8 mouse cellular contexts compared by ENCODE assay signal in the genomic region with DNA sequence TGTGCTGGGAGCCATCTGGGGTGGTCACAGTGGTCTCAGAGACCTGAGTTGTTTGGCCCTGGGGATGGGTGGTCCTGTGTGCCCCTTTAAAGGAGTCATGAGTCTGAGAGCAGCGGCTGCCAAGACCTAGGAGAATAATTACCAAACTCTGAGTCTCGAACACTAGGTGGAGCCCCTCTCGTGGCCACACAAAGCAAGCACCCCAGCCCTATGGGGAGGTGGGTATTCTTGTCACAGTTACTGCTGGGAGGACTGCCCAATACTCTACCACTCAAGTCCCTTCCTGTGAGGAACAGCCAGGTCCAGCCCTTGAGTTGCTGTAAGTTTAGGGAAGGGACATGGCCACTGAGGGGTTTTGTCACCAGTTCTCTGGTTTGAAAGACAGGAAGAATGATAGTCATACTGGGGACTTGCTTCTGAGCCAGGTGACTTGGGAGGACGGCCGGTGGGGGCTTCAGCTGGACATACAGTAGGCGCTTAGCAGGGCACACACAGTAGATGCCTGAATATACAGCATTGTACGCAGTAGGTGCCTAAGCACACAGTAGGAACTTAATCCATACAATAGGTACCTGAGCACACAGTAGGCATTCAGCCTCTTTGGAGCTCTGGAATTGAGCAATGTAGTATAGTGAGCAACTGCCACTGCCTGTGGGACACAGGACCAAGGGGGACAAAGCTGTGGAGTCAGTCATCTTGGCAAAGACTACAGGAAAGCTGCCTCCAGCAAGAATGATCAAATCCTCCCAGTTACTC. TPM values are rescaled to one million over a fixed set of nuclear protein-coding genes. Genes with fewer than 3 reads are reported as not detected.
DNase-seq lines count a peak whose midpoint lies in the region; ATAC-seq and TF ChIP-seq lines count a peak whose summit lies in the region.

No protein-coding gene starts in this region.

- H3K9me3 ChIP-seq in heart, embryonic 11.5 days (replicated peaks; ENCODE audit: control insufficient read depth, low read length) = no peaks in the 10 kb centered on the region
- no peaks in the 10 kb centered on the region for H3K9me3 ChIP-seq in forebrain, embryonic 13.5 days (replicated peaks)
- H3K9me3 ChIP-seq in lung, postnatal 0 days (ENCODE audit: low read length) = no peaks in the 10 kb centered on the region

- peaks cover 23% of the 10 kb centered on the region for H3K4me1 ChIP-seq in heart, embryonic 11.5 days (ENCODE audit: control insufficient read depth, insufficient read depth, low read length)
- H3K4me1 ChIP-seq in forebrain, embryonic 13.5 days = peaks cover 42% of the 10 kb centered on the region
- peaks cover 8% of the 10 kb centered on the region; the same call in 1 of the 2 replicates for H3K4me1 ChIP-seq in lung, postnatal 0 days (ENCODE audit: insufficient read depth, low read depth, low read length)

- no peaks in the 10 kb centered on the region for H3K27me3 ChIP-seq in heart, embryonic 11.5 days (ENCODE audit: control insufficient read depth, insufficient read depth, low read length)
- H3K27me3 ChIP-seq in forebrain, embryonic 13.5 days = peaks cover 5% of the 10 kb centered on the region; the same call in 1 of the 2 replicates
- no peaks in the 10 kb centered on the region for H3K27me3 ChIP-seq in lung, postnatal 0 days (replicated peaks; ENCODE audit: insufficient read depth, low read length)
- H3K27me3 ChIP-seq in splenic B cell, adult 2 months (ENCODE audit: control insufficient read depth, insufficient read depth, low read length, poor library complexity, severe bottlenecking) = no peaks in the 10 kb centered on the region

- TF ChIP-seq EP300 in lung, postnatal 0 days (IDR thresholded peaks at IDR 0.05) = no peak

- H3K9ac ChIP-seq in heart, embryonic 11.5 days (ENCODE audit: low read depth, low read length) = no peak overlapping the region
- H3K9ac ChIP-seq in forebrain, embryonic 13.5 days = peak overlapping the region; percentile 21; the same call in 1 of the 2 replicates
- H3K9ac ChIP-seq in lung, postnatal 0 days (replicated peaks; ENCODE audit: low read depth) = no peak overlapping the region

- TF ChIP-seq CTCF in lung, postnatal 0 days (IDR thresholded peaks at IDR 0.05) = peak; percentile 88

- no peak overlapping the region for H3K4me2 ChIP-seq in heart, embryonic 11.5 days
- H3K4me2 ChIP-seq in forebrain, embryonic 13.5 days = no peak overlapping the region
- H3K4me2 ChIP-seq in lung, postnatal 0 days (replicated peaks; ENCODE audit: low read depth, low read length) = no peak overlapping the region

- 44% methylated on average over 7 of the region's 7 CpGs for WGBS in heart, embryonic 11.5 days (ENCODE audit: insufficient replicate concordance)
- 50% methylated on average over 7 of the region's 7 CpGs for WGBS in forebrain, embryonic 13.5 days
- 43% methylated on average over 7 of the region's 7 CpGs for WGBS in lung, postnatal 0 days

- no peak overlapping the region for H3K4me3 ChIP-seq in heart, embryonic 11.5 days (ENCODE audit: low read depth, low read length)
- H3K4me3 ChIP-seq in forebrain, embryonic 13.5 days = no peak overlapping the region
- H3K4me3 ChIP-seq in lung, postnatal 0 days (ENCODE audit: low read depth, low read length) = no peak overlapping the region

- DNase-seq in heart, adult 8-10 months (ENCODE audit: low spot score) = peak; percentile 41
- peak; percentile 56 for DNase-seq in NIH3T3 (ENCODE audit: low read depth)
- DNase-seq in kidney, adult 18-20 months = peak; percentile 73
- peak; percentile 87 for DNase-seq in lung, postnatal 0 days (ENCODE audit: low spot score)
- peak; percentile 22 for DNase-seq in splenic B cell, adult 2 months (ENCODE audit: low read depth, low spot score)

- ATAC-seq in heart, embryonic 11.5 days (replicated peaks; ENCODE audit: insufficient number of reproducible peaks, low FRiP score, low TSS enrichment) = no peak
- ATAC-seq in forebrain, embryonic 13.5 days = peak; percentile 75
- peak; percentile 63 for ATAC-seq in lung, postnatal 0 days
- ATAC-seq in erythroid progenitor cell, adult 5-6 weeks (replicated peaks; ENCODE audit: low FRiP score, poor library complexity, severe bottlenecking) = no peak

- no peaks in the 10 kb centered on the region for H3K36me3 ChIP-seq in heart, embryonic 11.5 days (ENCODE audit: control insufficient read depth, insufficient read depth, low read length)
- no peaks in the 10 kb centered on the region for H3K36me3 ChIP-seq in forebrain, embryonic 13.5 days (ENCODE audit: poor library complexity, severe bottlenecking)
- no peaks in the 10 kb centered on the region for H3K36me3 ChIP-seq in lung, postnatal 0 days (ENCODE audit: insufficient read depth, low read length)
- H3K36me3 ChIP-seq in splenic B cell, adult 2 months (ENCODE audit: control insufficient read depth, insufficient read depth, low read length, poor library complexity, severe bottlenecking) = no peaks in the 10 kb centered on the region

- no peak overlapping the region for H3K27ac ChIP-seq in heart, embryonic 11.5 days (ENCODE audit: low read depth, low read length)
- H3K27ac ChIP-seq in forebrain, embryonic 13.5 days = 0 out of 2 replicates have a peak overlapping the region, but pooled peaks have one; percentile 0
- H3K27ac ChIP-seq in lung, postnatal 0 days (ENCODE audit: low read length) = no peak overlapping the region

RNA-seq across cellular contexts. Expression of gene Tmem129, which starts 25.9 kb away (rescaled TPM):
- 10 to 100 TPM; 20.4 to 22.2 (median 21.9) TPM for total RNA-seq in heart, adult 8-10 months (2022)
- 41.5 and 42.3 TPM in 2 replicates for polyA plus RNA-seq in heart, embryonic 11.5 days (2014; fragmentation: Nextera tagmentation; extraction: Ambion mirVana)
- polyA plus RNA-seq in forebrain, embryonic 13.5 days (2015; fragmentation: Nextera tagmentation; extraction: Ambion mirVana) = 33.0 and 37.8 TPM in 2 replicates
- polyA plus RNA-seq in lung, postnatal 0 days (2015; fragmentation: Nextera tagmentation; extraction: Ambion mirVana) = 22.5 and 25.1 TPM in 2 replicates
- 44.4 and 49.4 TPM in 2 replicates for total RNA-seq in erythroid progenitor cell, adult 5-6 weeks (2015; ENCODE audit: low replicate concordance)
- total RNA-seq in erythroid progenitor cell, adult 5-6 weeks (2017; ENCODE audit: low replicate concordance) = 28.2 and 37.7 TPM in 2 replicates

RNA-seq across cellular contexts. Expression of gene Tacc3, which starts 26.1 kb away (rescaled TPM):
- total RNA-seq in heart, adult 8-10 months (2022) = 1 to 10 TPM; 1.6 to 3.1 (median 2.1) TPM
- polyA plus RNA-seq in heart, embryonic 11.5 days (2014; fragmentation: Nextera tagmentation; extraction: Ambion mirVana) = 171 and 186 TPM in 2 replicates
- polyA plus RNA-seq in forebrain, embryonic 13.5 days (2015; fragmentation: Nextera tagmentation; extraction: Ambion mirVana) = 189 and 190 TPM in 2 replicates
- 12.5 and 14.5 TPM in 2 replicates for polyA plus RNA-seq in lung, postnatal 0 days (2015; fragmentation: Nextera tagmentation; extraction: Ambion mirVana)
- 544 and 682 TPM in 2 replicates for total RNA-seq in erythroid progenitor cell, adult 5-6 weeks (2015; ENCODE audit: low replicate concordance)
- 404 and 639 TPM in 2 replicates for total RNA-seq in erythroid progenitor cell, adult 5-6 weeks (2017; ENCODE audit: low replicate concordance)

RNA-seq across cellular contexts. Expression of gene Slbp, which starts 31.7 kb away (rescaled TPM):
- total RNA-seq in heart, adult 8-10 months (2022) = 10 to 100 TPM in 2 of 4 experiments, 1 to 10 TPM in 2; 8.8 to 12.0 (median 10.6) TPM
- 162 and 166 TPM in 2 replicates for polyA plus RNA-seq in heart, embryonic 11.5 days (2014; fragmentation: Nextera tagmentation; extraction: Ambion mirVana)
- 222 and 225 TPM in 2 replicates for polyA plus RNA-seq in forebrain, embryonic 13.5 days (2015; fragmentation: Nextera tagmentation; extraction: Ambion mirVana)
- polyA plus RNA-seq in lung, postnatal 0 days (2015; fragmentation: Nextera tagmentation; extraction: Ambion mirVana) = 81.2 and 85.6 TPM in 2 replicates
- total RNA-seq in erythroid progenitor cell, adult 5-6 weeks (2015; ENCODE audit: low replicate concordance) = 377 and 483 TPM in 2 replicates
- total RNA-seq in erythroid progenitor cell, adult 5-6 weeks (2017; ENCODE audit: low replicate concordance) = 503 and 597 TPM in 2 replicates

RNA-seq across cellular contexts. Expression of gene Fgfr3, which starts 37.4 kb away (rescaled TPM):
- 10 to 100 TPM in 2 of 4 experiments, 1 to 10 TPM in 2; 5.7 to 10.7 (median 9.3) TPM for total RNA-seq in heart, adult 8-10 months (2022)
- polyA plus RNA-seq in heart, embryonic 11.5 days (2014; fragmentation: Nextera tagmentation; extraction: Ambion mirVana) = 4.4 and 4.9 TPM in 2 replicates
- polyA plus RNA-seq in forebrain, embryonic 13.5 days (2015; fragmentation: Nextera tagmentation; extraction: Ambion mirVana) = 59.5 and 81.3 TPM in 2 replicates
- polyA plus RNA-seq in lung, postnatal 0 days (2015; fragmentation: Nextera tagmentation; extraction: Ambion mirVana) = 67.9 and 72.5 TPM in 2 replicates
- total RNA-seq in erythroid progenitor cell, adult 5-6 weeks (2015; ENCODE audit: low replicate concordance) = not detected in 2 replicates
- not detected in 2 replicates for total RNA-seq in erythroid progenitor cell, adult 5-6 weeks (2017; ENCODE audit: low replicate concordance)

RNA-seq across cellular contexts. Expression of gene Gm9903, which starts 54.4 kb away (rescaled TPM):
- 1 to 10 TPM in 2 of 4 experiments, under 1 TPM in 2; 0.87 to 1.1 (median 1.0) TPM for total RNA-seq in heart, adult 8-10 months (2022)
- 1.5 and 2.0 TPM in 2 replicates for polyA plus RNA-seq in heart, embryonic 11.5 days (2014; fragmentation: Nextera tagmentation; extraction: Ambion mirVana)
- 0.55 and 0.61 TPM in 2 replicates for polyA plus RNA-seq in forebrain, embryonic 13.5 days (2015; fragmentation: Nextera tagmentation; extraction: Ambion mirVana)
- 0.37 and 0.41 TPM in 2 replicates for polyA plus RNA-seq in lung, postnatal 0 days (2015; fragmentation: Nextera tagmentation; extraction: Ambion mirVana)
- not detected in 2 replicates for total RNA-seq in erythroid progenitor cell, adult 5-6 weeks (2015; ENCODE audit: low replicate concordance)
- 0.77 TPM in 1 of 2 replicates, not detected in the other for total RNA-seq in erythroid progenitor cell, adult 5-6 weeks (2017; ENCODE audit: low replicate concordance)

Comparison
In these comparisons a context has a peak if more than half of its experiments do, and no peak if none do; other contexts are left out.
1. DNase-seq: peak in every context shown above with its lines; median percentile 87 in lung, postnatal 0 days; 73 in kidney, adult 18-20 months; 56 in NIH3T3; 41 in heart, adult 8-10 months; 22 in splenic B cell, adult 2 months.
2. ATAC-seq: peak in forebrain, embryonic 13.5 days (single experiment) and lung, postnatal 0 days (single experiment); none in heart, embryonic 11.5 days (single experiment) and erythroid progenitor cell, adult 5-6 weeks (single experiment).
3. RNA of gene Tacc3, which starts 26.1 kb away (polyA plus RNA-seq): 189 to 190 TPM in forebrain, embryonic 13.5 days and 171 to 186 TPM in heart, embryonic 11.5 days; 12.5 to 14.5 TPM in lung, postnatal 0 days; every median in the first group is over 10 times any median in the second.